In genomic region chr12:112866467-112867080, GRCm38 (mm10) we compare ENCODE assay signal across 14 mouse cellular contexts. TPM values are rescaled to one million over a fixed set of nuclear protein-coding genes. Genes with fewer than 3 reads are reported as not detected.
DNase-seq lines count a peak whose midpoint lies in the region; ATAC-seq and TF ChIP-seq lines count a peak whose summit lies in the region.
"Had no signal": no experiment of that assay in that cellular context is flagged by ENCODE, and none has a peak within 500 bp of the region (broad histone marks: within the 10 kb centered on the region; RNA-seq: fewer than 3 reads in every experiment).

No protein-coding gene starts in this region.

- no peak overlapping the region for H3K27ac ChIP-seq in embryonic facial prominence, embryonic 14.5 days (replicated peaks; ENCODE audit: low read depth, low read length)
- H3K27ac ChIP-seq in embryonic facial prominence, embryonic 10.5 days (replicated peaks), result no peak overlapping the region
- H3K27ac ChIP-seq in bone marrow macrophage, adult 2 months (ENCODE audit: insufficient read depth, low read depth, low read length), result peak overlapping the region; percentile 92
- no peak overlapping the region for H3K27ac ChIP-seq in gastrocnemius, adult 2 months
- H3K27ac ChIP-seq: kidney, postnatal 0 days; liver, embryonic 13.5 days; neural tube, embryonic 12.5 days had no signal

- 0 out of 2 replicates have a peak overlapping the region, but pooled peaks have one; percentile 3 for H3K9ac ChIP-seq in embryonic facial prominence, embryonic 14.5 days (ENCODE audit: low read depth, low read length)
- H3K9ac ChIP-seq: liver, embryonic 13.5 days; neural tube, embryonic 12.5 days had no signal

- intact Hi-C loops in gastrocnemius, adult 2 months (cut with DNase I), result no loop called here

- H3K36me3 ChIP-seq in embryonic facial prominence, embryonic 14.5 days (ENCODE audit: control insufficient read depth, insufficient read depth, low read length), result no peaks in the 10 kb centered on the region
- H3K36me3 ChIP-seq in embryonic facial prominence, embryonic 10.5 days (replicated peaks), result no peaks in the 10 kb centered on the region
- H3K36me3 ChIP-seq: liver, embryonic 13.5 days; neural tube, embryonic 12.5 days had no signal

- TF ChIP-seq CTCF in bone marrow macrophage, adult 2 months (IDR thresholded peaks at IDR 0.05; ENCODE audit: low read depth, low read length), result no peak
- TF ChIP-seq CTCF in gastrocnemius, adult 2 months (IDR thresholded peaks at IDR 0.05), result no peak

- 67% methylated on average over 8 of the region's 8 CpGs for WGBS in embryonic facial prominence, embryonic 14.5 days
- WGBS in embryonic facial prominence, embryonic 10.5 days, result 77% methylated on average over 8 of the region's 8 CpGs

- peaks cover 11% of the 10 kb centered on the region; the same call in 1 of the 2 replicates for H3K4me1 ChIP-seq in embryonic facial prominence, embryonic 14.5 days (ENCODE audit: control insufficient read depth, insufficient read depth, low read length)
- peaks cover 43% of the 10 kb centered on the region for H3K4me1 ChIP-seq in embryonic facial prominence, embryonic 10.5 days
- H3K4me1 ChIP-seq in bone marrow macrophage, adult 2 months (ENCODE audit: control insufficient read depth, insufficient read depth, low read length), result peaks cover 66% of the 10 kb centered on the region

- peaks cover 2% of the 10 kb centered on the region; the same call in 1 of the 2 replicates for H3K27me3 ChIP-seq in embryonic facial prominence, embryonic 14.5 days (replicated peaks; ENCODE audit: control insufficient read depth, insufficient read depth, low read length)
- H3K27me3 ChIP-seq in embryonic facial prominence, embryonic 10.5 days (replicated peaks; ENCODE audit: low read depth, poor library complexity, severe bottlenecking), result peaks cover 36% of the 10 kb centered on the region

- DNase-seq in embryonic facial prominence, embryonic 14.5 days (ENCODE audit: low spot score), result no peak
- DNase-seq in embryonic facial prominence, embryonic 10.5 days (ENCODE audit: low spot score), result no peak
- DNase-seq in kidney, postnatal 25 days, result peak; percentile 49 to 59
- no peak for DNase-seq in kidney, adult 8-10 months
- DNase-seq in Muller cell, postnatal 12 days (ENCODE audit: inconsistent ontology term), result peak; percentile 90
- DNase-seq in urinary bladder, adult 18-20 months (ENCODE audit: low spot score in 2 of 2), result no peak
- DNase-seq in gastrocnemius, adult 2 months, result no peak
- DNase-seq: gastrocnemius, postnatal 36 days; liver, embryonic 13.5 days; right cerebral cortex, adult 18-20 months had no signal

- H3K4me3 ChIP-seq in embryonic facial prominence, embryonic 14.5 days (ENCODE audit: low read depth, low read length), result no peak overlapping the region
- H3K4me3 ChIP-seq in embryonic facial prominence, embryonic 10.5 days, result no peak overlapping the region
- peak overlapping the region; percentile 13 for H3K4me3 ChIP-seq in bone marrow macrophage, adult 2 months (ENCODE audit: insufficient read depth, low read length)
- H3K4me3 ChIP-seq in gastrocnemius, adult 2 months, result no peak overlapping the region
- H3K4me3 ChIP-seq: liver, embryonic 13.5 days; neural tube, embryonic 12.5 days had no signal

- no peak for TF ChIP-seq POLR2A in bone marrow macrophage, adult 2 months (IDR thresholded peaks at IDR 0.05; ENCODE audit: borderline replicate concordance, low read depth, low read length)

- no peaks in the 10 kb centered on the region for H3K9me3 ChIP-seq in embryonic facial prominence, embryonic 14.5 days (ENCODE audit: control insufficient read depth, low read length)
- no peaks in the 10 kb centered on the region for H3K9me3 ChIP-seq in embryonic facial prominence, embryonic 10.5 days
- H3K9me3 ChIP-seq: liver, embryonic 13.5 days; neural tube, embryonic 12.5 days had no signal

- no peak for ATAC-seq in embryonic facial prominence, embryonic 14.5 days (ENCODE audit: low read depth)

- no peak overlapping the region for H3K4me2 ChIP-seq in embryonic facial prominence, embryonic 14.5 days (ENCODE audit: low read depth, low read length)
- H3K4me2 ChIP-seq: liver, embryonic 13.5 days; midbrain, embryonic 11.5 days; neural tube, embryonic 12.5 days had no signal

RNA-seq across cellular contexts. Expression of gene Gpr132, which starts 1.5 kb away (rescaled TPM):
- polyA plus RNA-seq in embryonic facial prominence, embryonic 14.5 days (2014; fragmentation: Nextera tagmentation; extraction: Ambion mirVana), result 0.45 and 0.54 TPM in 2 replicates
- polyA plus RNA-seq in embryonic facial prominence, embryonic 10.5 days (2016; fragmentation: Nextera tagmentation; extraction: Ambion mirVana), result 0.30 TPM in 1 of 2 replicates, not detected in the other
- polyA plus RNA-seq in bone marrow macrophage, adult 2 months (2012; ENCODE audit: insufficient read depth, insufficient read length, missing spikeins), result 42.1 and 44.3 TPM in 2 replicates
- under 1 TPM in 1 of 2 experiments, not detected in 1; 0.14 TPM for total RNA-seq in gastrocnemius, adult 2 months (2021)
- polyA plus RNA-seq: midbrain, embryonic 11.5 days; neural tube, embryonic 12.5 days had no signal

RNA-seq across cellular contexts. Expression of gene Cdca4, which starts 37.4 kb away (rescaled TPM):
- polyA plus RNA-seq in embryonic facial prominence, embryonic 14.5 days (2014; fragmentation: Nextera tagmentation; extraction: Ambion mirVana), result 86.2 and 105 TPM in 2 replicates
- 180 and 183 TPM in 2 replicates for polyA plus RNA-seq in embryonic facial prominence, embryonic 10.5 days (2016; fragmentation: Nextera tagmentation; extraction: Ambion mirVana)
- 26.2 and 28.0 TPM in 2 replicates for polyA plus RNA-seq in bone marrow macrophage, adult 2 months (2012; ENCODE audit: insufficient read depth, insufficient read length, missing spikeins)
- 1 to 10 TPM; 3.0 to 3.1 TPM for total RNA-seq in gastrocnemius, adult 2 months (2021)

RNA-seq across cellular contexts. Expression of gene Clba1, which starts 57.8 kb away (rescaled TPM):
- 6.6 and 7.1 TPM in 2 replicates for polyA plus RNA-seq in embryonic facial prominence, embryonic 14.5 days (2014; fragmentation: Nextera tagmentation; extraction: Ambion mirVana)
- polyA plus RNA-seq in embryonic facial prominence, embryonic 10.5 days (2016; fragmentation: Nextera tagmentation; extraction: Ambion mirVana), result 9.3 and 10.1 TPM in 2 replicates
- 2.0 and 2.1 TPM in 2 replicates for polyA plus RNA-seq in bone marrow macrophage, adult 2 months (2012; ENCODE audit: insufficient read depth, insufficient read length, missing spikeins)
- total RNA-seq in gastrocnemius, adult 2 months (2021), result under 1 TPM; 0.20 to 0.36 TPM

Comparison
In these comparisons a context has a peak if more than half of its experiments do, and no peak if none do; other contexts are left out.
1. DNase-seq: peak in kidney, postnatal 25 days (2 of 2) and Muller cell, postnatal 12 days (single experiment); none in embryonic facial prominence, embryonic 14.5 days (single experiment), embryonic facial prominence, embryonic 10.5 days (single experiment), kidney, adult 8-10 months (0 of 2), urinary bladder, adult 18-20 months (0 of 2) and gastrocnemius, adult 2 months (single experiment).
2. RNA of gene Gpr132, which starts 1.5 kb away (polyA plus RNA-seq): 42.1 to 44.3 TPM in bone marrow macrophage, adult 2 months; 0.45 to 0.54 TPM in embryonic facial prominence, embryonic 14.5 days and 0.30 TPM in embryonic facial prominence, embryonic 10.5 days; every median in the first group is over 10 times any median in the second.